Mouse (Mus musculus) bone marrow, adult 2 months (tissue): Measurements from ENCODE around the gene Ppib.

ENCODE experiments used
- CTCF ChIP-seq: fragments of 200-500 bp; IDR thresholded peaks from 2 replicates; pipeline ENCODE4 v1.5.1; 2011; ENCODE audit warnings: low read length, control low read depth; ENCODE audit not compliant: control insufficient read depth, insufficient read depth
- POLR2A ChIP-seq: fragments of 200-500 bp; IDR thresholded peaks from 2 replicates; pipeline ENCODE4 v1.6.1; 2011; ENCODE audit warnings: low read depth, mild to moderate bottlenecking, control low read depth, low read length, borderline replicate concordance; ENCODE audit not compliant: control insufficient read depth

DNA sequence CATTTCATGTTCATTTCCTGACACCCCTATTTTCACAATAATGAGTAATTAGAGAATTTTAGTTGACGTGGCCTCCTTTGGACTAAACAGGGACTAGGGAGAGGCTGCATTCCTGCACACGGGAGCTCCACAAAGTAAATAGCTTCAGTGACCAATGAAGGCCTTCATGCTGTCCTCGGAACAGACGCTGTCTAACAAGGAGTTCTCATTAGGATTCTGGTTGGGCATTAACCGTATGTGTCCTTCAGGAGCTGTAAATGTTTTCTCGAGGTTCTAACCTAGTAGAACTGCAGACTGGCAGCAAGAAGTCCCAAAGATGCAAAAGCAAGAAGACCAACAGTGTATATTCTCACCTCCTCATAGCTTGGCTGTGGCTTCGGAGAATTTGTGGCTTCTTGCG is 45.1 kb downstream of the Ppib start:
- TF ChIP-seq CTCF = no peak
- TF ChIP-seq POLR2A = no peak
